ENCODE assay signal across 8 mouse cellular contexts in the genomic region with DNA sequence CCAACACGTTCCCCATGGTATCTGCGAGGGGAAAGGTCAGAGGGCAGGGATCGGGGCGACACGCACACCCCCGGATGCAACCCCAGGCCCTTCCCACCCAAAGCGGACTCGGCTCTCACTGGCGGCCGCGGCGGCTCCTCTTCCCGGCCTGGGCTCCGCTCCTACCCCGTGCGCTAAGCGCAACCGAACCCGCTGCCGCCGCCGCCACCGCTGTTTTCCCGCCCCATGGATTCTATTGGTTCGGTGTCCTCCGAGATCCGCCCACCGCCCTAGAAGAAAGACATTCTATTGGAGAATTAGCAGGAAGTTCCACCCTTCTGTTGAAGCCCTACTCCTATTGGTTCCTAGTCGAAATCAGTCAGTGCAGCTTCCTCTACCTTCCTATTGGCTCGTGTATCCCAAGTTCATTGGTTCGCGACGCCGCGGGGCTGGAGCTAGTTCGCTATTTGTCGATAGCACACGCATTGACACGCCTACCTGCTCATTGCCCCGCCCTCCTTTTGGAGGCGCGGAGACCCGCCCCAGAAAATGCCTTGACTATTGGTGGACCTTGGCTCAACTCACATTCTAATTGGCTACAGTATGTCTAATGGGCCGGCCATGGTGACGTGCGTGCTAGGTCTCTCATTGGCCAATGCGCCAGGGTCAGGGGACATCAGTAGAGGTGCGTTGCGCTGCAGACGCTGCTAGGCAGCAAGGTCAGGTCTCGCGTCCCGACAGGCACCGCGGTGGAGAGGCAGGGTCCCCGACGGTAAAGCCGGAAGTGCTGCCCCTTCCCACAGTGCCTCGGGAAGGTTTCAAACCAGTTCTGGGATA. TPM values are rescaled to one million over a fixed set of nuclear protein-coding genes. Genes with fewer than 3 reads are reported as not detected.
DNase-seq lines count a peak whose midpoint lies in the region; ATAC-seq and TF ChIP-seq lines count a peak whose summit lies in the region.

A gene (minus strand): TSS at position 200 of the 816 bp plus-strand sequence.

- DNase-seq in 416B (ENCODE audit: low read depth) = peak; percentile 100
- DNase-seq in heart, adult 8-10 months (ENCODE audit: low spot score) = peak; percentile 99
- peak; percentile 100 for DNase-seq in kidney, adult 9 months
- DNase-seq in limb, embryonic 14.5 days (ENCODE audit: low spot score) = peak; percentile 100
- peak; percentile 100 for DNase-seq in midbrain, postnatal 0 days (ENCODE audit: low spot score)
- peak; percentile 94 to 95 for DNase-seq in spleen, postnatal 14 days (ENCODE audit: low spot score in 2 of 2)

- no peaks in the 10 kb centered on the region for H3K9me3 ChIP-seq in embryonic facial prominence, embryonic 15.5 days (replicated peaks)
- H3K9me3 ChIP-seq in limb, embryonic 14.5 days (ENCODE audit: control insufficient read depth, low read length) = no peaks in the 10 kb centered on the region; the same call in 1 of the 2 replicates
- H3K9me3 ChIP-seq in midbrain, postnatal 0 days (ENCODE audit: low read length) = no peaks in the 10 kb centered on the region

- TF ChIP-seq CTCF in bone marrow, adult 2 months (IDR thresholded peaks at IDR 0.05; ENCODE audit: control insufficient read depth, insufficient read depth, low read length) = 0 out of 2 replicates have a peak, but pooled peaks have one; percentile 18
- TF ChIP-seq CTCF in midbrain, postnatal 0 days (IDR thresholded peaks at IDR 0.05) = no peak

- H3K27ac ChIP-seq in bone marrow, adult 2 months (ENCODE audit: control insufficient read depth, insufficient read depth, low read depth, low read length, poor library complexity) = peak within 1 kb of the TSS; percentile 87
- H3K27ac ChIP-seq in embryonic facial prominence, embryonic 15.5 days (replicated peaks) = peak within 1 kb of the TSS; percentile 86
- H3K27ac ChIP-seq in limb, embryonic 14.5 days (replicated peaks; ENCODE audit: low read depth, low read length) = peak within 1 kb of the TSS; percentile 59
- H3K27ac ChIP-seq in midbrain, postnatal 0 days (ENCODE audit: low read depth, low read length) = peak within 1 kb of the TSS; percentile 88

- under 1% methylated on average over 58 of the region's 59 CpGs for WGBS in bone marrow, adult 2 months
- under 1% methylated on average over 59 of the region's 59 CpGs for WGBS in embryonic facial prominence, embryonic 15.5 days
- under 1% methylated on average over 51 of the region's 59 CpGs for WGBS in limb, embryonic 14.5 days
- under 1% methylated on average over 58 of the region's 59 CpGs for WGBS in midbrain, postnatal 0 days

- TF ChIP-seq POLR2A in bone marrow, adult 2 months (IDR thresholded peaks at IDR 0.05; ENCODE audit: borderline replicate concordance, control insufficient read depth, low read depth, low read length) = peak; percentile 79; the same call in 1 of the 2 replicates
- TF ChIP-seq POLR2A in limb, embryonic 14.5 days (IDR thresholded peaks at IDR 0.05; ENCODE audit: borderline replicate concordance, extremely low read depth, insufficient read depth, insufficient read length) = 0 out of 2 replicates have a peak, but pooled peaks have one; percentile 39

- peak; percentile 99 for ATAC-seq in embryonic facial prominence, embryonic 15.5 days (ENCODE audit: insufficient number of reproducible peaks, low FRiP score, low TSS enrichment, low read depth)
- ATAC-seq in limb, embryonic 14.5 days (ENCODE audit: low FRiP score, low read depth) = peak; percentile 98
- peak; percentile 98 for ATAC-seq in midbrain, postnatal 0 days (ENCODE audit: low FRiP score)

- H3K4me3 ChIP-seq in bone marrow, adult 2 months (replicated peaks; ENCODE audit: control insufficient read depth, low read depth, low read length) = peak within 1 kb of the TSS; percentile 82
- H3K4me3 ChIP-seq in embryonic facial prominence, embryonic 15.5 days (replicated peaks) = peak within 1 kb of the TSS; percentile 100
- H3K4me3 ChIP-seq in limb, embryonic 14.5 days (replicated peaks; ENCODE audit: low read length) = peak within 1 kb of the TSS; percentile 95
- H3K4me3 ChIP-seq in midbrain, postnatal 0 days (ENCODE audit: low read depth, low read length) = peak within 1 kb of the TSS; percentile 99

- peak within 1 kb of the TSS; percentile 98 for H3K9ac ChIP-seq in embryonic facial prominence, embryonic 15.5 days
- peak within 1 kb of the TSS; percentile 92 for H3K9ac ChIP-seq in limb, embryonic 14.5 days (ENCODE audit: low read depth, low read length, severe bottlenecking)
- H3K9ac ChIP-seq in midbrain, postnatal 0 days (replicated peaks; ENCODE audit: low read length, poor library complexity, severe bottlenecking) = peak within 1 kb of the TSS; percentile 92

- H3K4me2 ChIP-seq in embryonic facial prominence, embryonic 15.5 days (replicated peaks) = peak within 1 kb of the TSS; percentile 88
- H3K4me2 ChIP-seq in limb, embryonic 14.5 days (replicated peaks; ENCODE audit: low read depth, low read length, severe bottlenecking) = peak within 1 kb of the TSS; percentile 89
- H3K4me2 ChIP-seq in midbrain, postnatal 0 days (ENCODE audit: low read depth, low read length, poor library complexity, severe bottlenecking) = peak within 1 kb of the TSS; percentile 97

- H3K27me3 ChIP-seq in embryonic facial prominence, embryonic 15.5 days = no peaks in the 10 kb centered on the region
- H3K27me3 ChIP-seq in limb, embryonic 14.5 days (ENCODE audit: control insufficient read depth, insufficient read depth, low read length) = no peaks in the 10 kb centered on the region
- no peaks in the 10 kb centered on the region for H3K27me3 ChIP-seq in midbrain, postnatal 0 days (ENCODE audit: insufficient read depth, low read length)

- H3K4me1 ChIP-seq in bone marrow, adult 2 months (ENCODE audit: control insufficient read depth, insufficient read depth, low read length) = no peaks in the 10 kb centered on the region; the same call in none of the 2 replicates
- peaks cover 25% of the 10 kb centered on the region for H3K4me1 ChIP-seq in embryonic facial prominence, embryonic 15.5 days
- H3K4me1 ChIP-seq in limb, embryonic 14.5 days (ENCODE audit: control insufficient read depth, insufficient read depth, low read length) = peaks cover 5% of the 10 kb centered on the region; the same call in 1 of the 2 replicates
- no peaks in the 10 kb centered on the region; the same call in 1 of the 2 replicates for H3K4me1 ChIP-seq in midbrain, postnatal 0 days (ENCODE audit: insufficient read depth, low read length)

- H3K36me3 ChIP-seq in embryonic facial prominence, embryonic 15.5 days = peaks cover 55% of the 10 kb centered on the region
- H3K36me3 ChIP-seq in limb, embryonic 14.5 days (ENCODE audit: control insufficient read depth, insufficient read depth, low read length) = peaks cover 50% of the 10 kb centered on the region
- H3K36me3 ChIP-seq in midbrain, postnatal 0 days (ENCODE audit: insufficient read depth, low read length) = peaks cover 13% of the 10 kb centered on the region

RNA-seq across cellular contexts. Expression of the gene that starts here (rescaled TPM):
- polyA plus RNA-seq in bone marrow, adult 2 months (2011; ENCODE audit: insufficient read depth, insufficient read length, low replicate concordance, missing spikeins) = 19.2 and 19.3 TPM in 2 replicates
- 146 and 148 TPM in 2 replicates for polyA plus RNA-seq in embryonic facial prominence, embryonic 15.5 days (2015; fragmentation: Nextera tagmentation; extraction: Ambion mirVana)
- 100 to 1,000 TPM in 1 of 4 experiments, 10 to 100 TPM in 3; 94.0 to 101 (median 99.2) TPM for total RNA-seq in heart, adult 8-10 months (2022)
- polyA plus RNA-seq in limb, embryonic 14.5 days (2012; rRNA removed) = 101 and 123 TPM in 2 replicates
- polyA plus RNA-seq in limb, embryonic 14.5 days (2014; fragmentation: Nextera tagmentation; extraction: Ambion mirVana) = 124 and 129 TPM in 2 replicates
- total RNA-seq in midbrain, postnatal 0 days (2014; rRNA removed) = 122 and 133 TPM in 2 replicates
- polyA plus RNA-seq in midbrain, postnatal 0 days (2015; fragmentation: Nextera tagmentation; extraction: Ambion mirVana) = 160 and 161 TPM in 2 replicates

Comparison
In these comparisons a context has a peak if more than half of its experiments do, and no peak if none do; other contexts are left out.
1. Peak in every context shown above with its lines: DNase-seq, ATAC-seq, H3K4me3 ChIP-seq and H3K27ac ChIP-seq.